Mouse (Mus musculus) yolk sac, embryonic 10.5 days (tissue): Measurements from ENCODE around the gene Dennd2c.
"Not testable (repeated sequence)": the region's sequence is repeated elsewhere in the genome, so short reads cannot be mapped to it uniquely, and the experiment has no call there.

Source experiments
- DNase-seq: peaks from one replicate; pipeline ENCODE4 v3.0.0-alpha.2; 2017; ENCODE audit warnings: low spot score

The Dennd2c gene

GRCm38 (mm10) chr3:103214593-103215285, 112.3 kb downstream of the Dennd2c start:
- peak; percentile 80 for DNase-seq

- DNase-seq: not testable (repeated sequence)
Measured at GRCm38 (mm10) chr3:103215399-103215798, 113.0 kb downstream of the Dennd2c start.
